Mouse (Mus musculus): ENCODE results near the gene Dpm2.

DNA sequence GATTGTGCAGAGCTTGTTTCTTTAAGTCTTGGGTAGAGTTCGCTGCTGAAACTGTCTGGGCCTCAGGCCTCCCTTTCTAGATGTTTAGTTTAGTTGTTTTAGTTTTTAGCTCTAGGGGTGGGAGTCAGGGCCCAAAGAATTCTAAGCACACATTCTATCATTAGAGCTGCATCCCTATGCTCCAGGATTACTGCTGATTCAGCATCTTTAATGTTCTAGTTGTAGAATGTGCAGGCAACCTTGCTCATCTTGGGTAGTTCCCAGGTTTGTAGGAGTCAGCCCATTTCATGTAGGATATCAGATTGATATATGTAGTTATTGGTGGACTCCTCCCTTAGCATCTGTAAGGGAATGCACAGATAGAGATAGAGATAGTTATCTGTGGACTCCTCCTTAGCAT lies 46.5 kb downstream of the Dpm2 start:
- no peak for TF ChIP-seq GATA1 (IDR thresholded peaks at IDR 0.05; ENCODE audit: borderline replicate concordance, low read length)
- TF ChIP-seq FLI1 (IDR thresholded peaks at IDR 0.05; ENCODE audit: low read length) = no peak
